Mouse (Mus musculus) gastrocnemius, adult 18-20 months (tissue): ENCODE measurements around the gene Vwa5a. TPM values are rescaled to one million over a fixed set of nuclear protein-coding genes. Genes with fewer than 3 reads are reported as not detected.

Experiments
- DNase-seq: peaks from one replicate; pipeline ENCODE4 v3.0.0; 2021; ENCODE audit warnings: low spot score
- long read RNA-seq, 2 experiments: library from polyadenylated mRNA; stranded (forward); transcript quantifications; one replicate each; pipeline ENCODE4 v2.0.0; 2021
- total RNA-seq, 2 experiments: library from RNA; stranded (reverse); gene quantifications; 2 replicates each; pipeline ENCODE4 v1.2.3; 2021

The Vwa5a gene
- total RNA-seq, result 10 to 100 TPM; 12.9 to 14.9 TPM
- long read RNA-seq, experiment 1, full-length matches to known transcripts, result 8 of 12 reads
- long read RNA-seq, experiment 1, partial matches to known transcripts, result 3 of 12 reads
- long read RNA-seq, experiment 1, other reads (novel, unspliced or antisense), result 1 of 12 reads
- long read RNA-seq, experiment 2, full-length matches to known transcripts, result 11 of 13 reads
- long read RNA-seq, experiment 2, partial matches to known transcripts, result 1 of 13 reads
- long read RNA-seq, experiment 2, other reads (novel, unspliced or antisense), result 1 of 13 reads

DNA sequence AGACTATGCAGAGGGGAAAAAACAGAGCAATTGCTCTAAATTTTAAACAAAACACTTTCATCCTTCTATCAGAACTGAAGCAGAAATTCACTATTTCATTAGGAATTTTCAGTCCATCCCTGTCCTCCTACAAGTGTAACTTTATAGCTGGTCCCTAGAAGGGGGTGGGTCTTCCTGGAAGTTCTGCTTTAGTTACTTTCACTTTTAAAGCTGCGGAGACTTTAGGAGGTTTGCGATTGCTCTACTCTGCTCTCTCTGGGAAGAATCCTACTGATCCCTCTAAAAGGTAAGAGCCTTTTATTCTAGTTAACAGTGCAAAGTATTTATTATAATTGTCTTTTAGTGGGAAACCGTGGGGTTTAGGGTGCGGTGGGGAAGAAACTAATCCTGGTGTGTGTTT, at the start of gene Vwa5a:
Vwa5a (plus strand) TSS at position 167 of the 400 bp plus-strand sequence.
- peak; percentile 32 for DNase-seq

DNA sequence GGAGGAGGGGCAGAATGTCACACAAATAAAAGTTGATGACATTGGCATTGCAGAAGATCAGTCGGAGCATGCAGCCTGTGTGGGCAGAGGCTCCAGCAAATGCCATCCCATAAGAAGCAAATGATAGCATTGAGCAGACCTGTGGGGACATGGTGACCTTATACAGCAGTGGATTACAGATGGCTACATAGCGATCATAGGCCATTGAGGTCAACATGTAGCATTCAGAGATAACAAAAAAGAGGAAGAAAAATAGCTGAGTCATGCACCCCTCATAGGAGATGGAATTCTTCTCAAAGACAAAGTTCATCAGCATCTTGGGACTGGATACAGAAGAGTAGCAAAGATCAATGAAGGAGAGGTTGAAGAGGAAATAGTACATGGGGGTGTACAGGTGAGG, 45.2 kb upstream of the Vwa5a start:
- DNase-seq, result no peak

DNA sequence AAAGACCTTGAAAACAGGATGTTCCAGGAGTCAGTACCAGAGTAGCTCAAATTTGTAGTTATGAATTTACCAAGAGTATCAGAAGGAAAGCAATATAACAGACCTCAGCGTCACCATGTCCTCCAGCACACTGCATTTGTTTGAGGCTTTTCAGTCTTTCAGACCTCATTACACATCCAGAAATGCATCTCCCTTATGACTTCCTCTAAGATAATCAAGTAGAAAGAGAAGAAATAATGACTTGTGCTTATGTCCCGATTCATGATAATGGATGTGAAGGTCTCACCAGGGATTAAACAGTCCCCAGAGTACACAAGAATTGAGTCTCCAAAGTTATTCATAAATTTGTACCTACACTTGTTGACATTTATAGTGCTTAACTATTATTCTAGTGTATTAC, 43.6 kb upstream of the Vwa5a start, which contains the start of gene Olfr918:
Olfr918 (minus strand) TSS at position 101 of the 400 bp plus-strand sequence.
- no peak for DNase-seq

DNA sequence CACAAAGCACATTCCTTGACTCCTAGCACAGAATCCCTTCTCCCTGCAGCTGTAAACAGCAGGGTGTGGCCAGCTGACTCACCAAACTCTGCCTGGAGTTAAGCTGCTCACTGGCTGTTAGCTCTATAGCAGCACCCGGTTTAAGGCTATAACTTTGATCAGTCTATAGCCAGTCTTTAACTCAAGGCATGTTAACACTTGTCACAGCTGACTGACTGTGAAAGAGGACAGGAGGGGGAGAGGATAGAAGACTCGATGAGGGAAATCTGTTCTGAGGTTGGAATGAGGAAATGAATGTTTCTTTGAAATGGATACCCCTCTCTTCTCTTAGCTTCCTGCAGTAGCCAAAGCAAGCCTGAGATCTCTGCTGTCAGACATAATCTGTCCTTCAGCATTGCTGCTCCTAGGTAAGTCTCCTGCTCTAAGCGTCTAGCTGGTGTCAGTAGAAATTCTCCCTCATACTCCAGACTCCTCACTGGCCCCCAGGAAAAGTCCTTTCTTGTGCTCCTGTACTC, 916 bp downstream of the Vwa5a start:
- DNase-seq, result peak; percentile 18

DNA sequence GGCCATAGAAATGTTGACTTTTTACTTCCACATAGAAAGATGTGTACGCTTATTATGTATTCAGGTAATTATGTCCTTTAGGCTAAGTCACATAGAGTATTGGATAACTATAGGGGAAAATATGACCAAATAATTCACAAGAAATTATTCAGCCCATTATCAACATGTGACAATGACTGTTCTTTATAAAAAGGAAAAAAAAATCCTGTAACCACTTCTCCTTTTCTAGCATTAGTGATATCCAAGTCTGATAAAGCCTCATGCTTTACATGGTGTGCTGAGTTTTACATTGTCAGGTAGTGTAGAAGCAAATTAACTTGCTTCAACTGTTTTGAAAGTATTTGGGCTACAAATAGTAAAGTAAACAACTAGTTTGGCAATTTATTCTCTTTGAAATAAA, 6.0 kb downstream of the Vwa5a start:
- no peak for DNase-seq

DNA sequence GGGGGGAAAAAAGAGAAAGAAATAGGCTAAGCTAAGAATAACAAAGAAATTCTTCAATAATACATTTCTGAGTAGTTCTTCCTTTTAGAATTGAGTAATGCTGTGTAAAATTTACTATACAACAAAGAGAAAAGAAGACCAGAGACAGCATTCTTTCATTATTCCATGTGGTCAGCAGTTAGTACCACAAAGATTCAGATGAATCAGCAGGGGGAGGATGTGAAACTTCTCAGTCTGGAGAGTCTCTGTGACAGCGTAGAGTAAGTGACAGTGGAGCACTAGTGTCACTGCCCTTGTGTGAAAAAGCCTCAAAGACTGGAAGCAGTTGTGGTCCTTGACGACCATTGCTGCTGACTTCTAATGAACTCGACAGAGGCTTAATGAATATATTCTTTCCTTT, 10.2 kb downstream of the Vwa5a start:
- no peak for DNase-seq

DNA sequence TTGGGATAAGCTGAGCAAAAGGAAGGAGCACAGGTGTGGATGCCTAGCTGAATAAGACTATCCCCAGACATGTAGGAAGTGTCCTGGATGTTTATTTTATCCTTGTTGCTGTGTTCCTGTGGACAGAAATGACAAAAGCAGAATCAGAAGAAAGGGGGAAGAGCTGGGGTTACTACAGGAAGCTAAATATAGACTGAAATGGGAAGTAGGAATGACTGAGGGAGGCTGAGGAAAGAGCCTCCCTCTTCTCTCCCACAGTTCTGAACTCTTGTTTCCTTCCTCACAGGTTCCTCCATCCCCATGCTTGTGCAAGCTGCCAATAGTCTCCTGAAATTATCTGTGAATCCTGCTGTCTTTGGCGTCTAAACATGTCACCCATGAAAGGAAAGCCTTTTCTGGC, 23.3 kb downstream of the Vwa5a start:
- DNase-seq, result no peak

DNA sequence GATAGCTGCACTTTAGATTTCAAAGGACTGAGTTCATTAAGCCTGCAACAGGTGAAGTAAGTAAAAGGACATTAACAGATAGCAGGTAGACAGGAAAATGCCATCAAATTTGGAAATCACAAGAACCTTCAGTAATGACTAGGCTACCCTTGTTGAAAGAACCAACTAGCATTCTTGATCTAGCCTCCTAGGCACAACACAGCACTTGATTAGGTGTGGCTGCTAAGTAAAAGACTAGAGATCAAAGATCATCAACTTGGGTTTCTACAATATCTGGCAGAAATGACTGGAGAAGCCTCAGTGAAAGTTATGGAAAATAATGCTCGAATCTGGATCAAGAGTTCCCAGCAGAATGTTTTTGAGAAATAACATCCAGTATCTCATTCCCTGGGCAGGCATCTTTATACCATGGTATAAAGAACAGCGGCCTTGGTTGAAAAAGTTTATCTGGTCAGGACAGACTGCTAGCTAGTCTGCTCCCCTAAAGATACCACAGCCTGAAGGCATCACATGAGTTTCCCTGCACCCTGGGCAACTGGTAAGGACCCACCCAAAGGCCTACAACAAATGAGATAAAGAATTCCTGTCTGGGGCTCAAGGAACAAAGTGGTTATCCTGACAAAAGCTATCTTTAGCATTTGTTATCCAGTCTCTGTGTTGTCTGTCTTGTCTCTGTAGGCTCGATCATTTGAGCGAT, 26.7 kb downstream of the Vwa5a start:
- no peak for DNase-seq

DNA sequence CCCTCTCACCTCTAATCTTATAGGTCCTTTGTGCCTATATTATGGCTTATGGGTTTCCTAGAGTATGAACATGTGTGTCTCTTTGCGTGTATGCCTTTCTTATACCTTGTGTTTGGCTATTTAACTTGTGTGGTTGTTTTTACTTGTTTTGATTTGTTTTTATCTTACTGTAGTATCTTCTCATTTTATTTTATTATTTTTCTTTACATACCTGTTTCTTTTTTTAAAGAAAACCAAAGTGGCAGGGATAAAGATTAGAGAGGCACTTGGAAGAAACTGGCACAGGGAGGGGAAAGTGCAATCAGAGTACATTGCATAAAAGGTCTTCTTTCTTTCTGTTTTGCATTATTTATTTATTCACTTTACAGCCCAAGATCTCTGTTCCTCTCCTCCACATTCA, 33.9 kb downstream of the Vwa5a start, which contains the start of gene Olfr920:
Olfr920 (plus strand) TSS at position 301 of the 400 bp plus-strand sequence.
- no peak for DNase-seq

DNA sequence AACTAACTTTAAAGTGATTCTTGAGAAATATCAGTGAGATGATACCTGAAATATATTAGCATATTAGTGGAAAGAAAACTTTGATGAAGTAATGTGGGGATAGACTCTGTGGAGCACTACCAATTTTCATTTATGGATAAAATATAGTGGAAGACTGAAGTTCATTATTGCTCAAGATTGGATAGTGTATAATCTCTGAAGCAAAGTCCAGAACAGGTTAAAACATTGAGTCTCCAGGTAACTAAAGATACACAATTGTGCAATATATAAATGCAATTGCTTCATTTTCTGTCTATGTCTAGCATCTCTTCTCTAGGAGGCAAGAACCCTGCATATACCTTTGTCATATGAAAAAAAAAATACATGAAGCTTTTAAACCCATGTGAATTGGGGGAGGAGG, 54.7 kb downstream of the Vwa5a start, which contains the start of gene Olfr921:
Olfr921 (plus strand) TSS at position 301 of the 400 bp plus-strand sequence.
- DNase-seq, result no peak

DNA sequence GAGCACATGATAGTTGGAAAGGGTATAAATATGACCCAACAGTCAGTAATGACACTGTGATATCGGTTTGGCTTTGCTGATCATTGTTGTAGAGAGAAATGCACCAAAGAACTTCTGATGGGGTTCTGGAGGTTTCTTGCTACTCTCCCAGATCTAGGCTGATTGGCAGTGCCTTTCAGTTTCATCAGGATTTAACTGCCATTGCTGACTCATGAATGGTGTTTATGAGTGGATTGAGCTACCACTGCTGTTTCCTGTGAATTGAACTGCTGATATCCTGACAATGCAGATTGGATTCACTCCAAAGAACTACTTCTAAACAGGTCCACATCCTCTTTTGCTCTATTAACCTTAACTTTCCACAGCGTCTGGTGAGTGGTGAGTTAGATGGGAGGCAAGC, 74.6 kb downstream of the Vwa5a start:
- DNase-seq, result no peak

Other genes with a start within 250 kb of the Vwa5a start
- not detected for gene Olfr905, start 247.2 kb upstream of the Vwa5a start, total RNA-seq
- gene Olfr906, start 231.2 kb upstream of the Vwa5a start, total RNA-seq, result not detected
- not detected for gene Olfr907, start 222.5 kb upstream of the Vwa5a start, total RNA-seq
- gene Olfr911-ps1, start 196.7 kb upstream of the Vwa5a start, total RNA-seq, result not detected
- not detected for gene Olfr910, start 180.4 kb upstream of the Vwa5a start, total RNA-seq
- not detected for gene Olfr912, start 138.1 kb upstream of the Vwa5a start, total RNA-seq
- not detected for gene Olfr913, start 125.5 kb upstream of the Vwa5a start, total RNA-seq
- gene Olfr914, start 113.2 kb upstream of the Vwa5a start, total RNA-seq, result not detected
- gene Olfr916, start 58.4 kb upstream of the Vwa5a start, total RNA-seq, result not detected
- gene Olfr917, start 52.4 kb upstream of the Vwa5a start, total RNA-seq, result not detected
- gene Olfr918, start 43.7 kb upstream of the Vwa5a start, total RNA-seq, result not detected
- not detected for gene Olfr919, start 14.6 kb upstream of the Vwa5a start, total RNA-seq
- gene Olfr920, start 34.0 kb downstream of the Vwa5a start, total RNA-seq, result under 1 TPM; 0.05 to 0.07 TPM
- not detected for gene Olfr921, start 54.8 kb downstream of the Vwa5a start, total RNA-seq
- not detected for gene Olfr922, start 96.3 kb downstream of the Vwa5a start, total RNA-seq
- not detected for gene Olfr923, start 108.3 kb downstream of the Vwa5a start, total RNA-seq
- gene Olfr924, start 126.2 kb downstream of the Vwa5a start, total RNA-seq, result not detected
- gene Olfr26, start 136.8 kb downstream of the Vwa5a start, total RNA-seq, result not detected
- gene Olfr926, start 158.9 kb downstream of the Vwa5a start, total RNA-seq, result not detected
- gene Olfr930, start 211.5 kb downstream of the Vwa5a start, total RNA-seq, result not detected